Mouse (Mus musculus) midbrain, embryonic 14.5 days (tissue): Measurements from ENCODE around the gene Gm49027. TPM values are rescaled to one million over a fixed set of nuclear protein-coding genes. Genes with fewer than 3 reads are reported as not detected.
"Not testable (repeated sequence)": the region's sequence is repeated elsewhere in the genome, so short reads cannot be mapped to it uniquely, and the experiment has no call there.

Experiments
- ATAC-seq: fragments of 200-750 bp; cut with Nextera tagmentation; 2 replicates; pipeline ENCODE4 v1.8.0; 2017; ENCODE audit warnings: moderate number of reproducible peaks, moderate library complexity; ENCODE audit not compliant: low FRiP score, low TSS enrichment
- DNase-seq: peaks from one replicate; pipeline ENCODE4 v3.0.0-alpha.2; 2015
- H3K27ac ChIP-seq: fragments of 300-500 bp; sonication (generic); replicated peaks from 2 replicates; pipeline ENCODE4 v1.5.1; 2014; ENCODE audit warnings: mild to moderate bottlenecking, low read depth, low read length, moderate library complexity
- H3K27me3 ChIP-seq: fragments of 300-500 bp; sonication (generic); 2 replicates; pipeline ENCODE4 v1.6.1; 2014; ENCODE audit warnings: low read length, control low read depth, mixed read lengths; ENCODE audit not compliant: control insufficient read depth, insufficient read depth
- H3K36me3 ChIP-seq: fragments of 300-500 bp; sonication (generic); 2 replicates; pipeline ENCODE4 v1.6.1; 2014; ENCODE audit warnings: low read length, control low read depth; ENCODE audit not compliant: control insufficient read depth, insufficient read depth
- H3K4me1 ChIP-seq: fragments of 300-500 bp; sonication (generic); 2 replicates; pipeline ENCODE4 v1.6.1; 2014; ENCODE audit warnings: mild to moderate bottlenecking, antibody characterized with exemption, low read length, control low read depth; ENCODE audit not compliant: control insufficient read depth, insufficient read depth
- H3K4me2 ChIP-seq: fragments of 300-500 bp; sonication (generic); 2 replicates; pipeline ENCODE4 v1.6.1; 2014; ENCODE audit warnings: mild to moderate bottlenecking, low read length, moderate library complexity
- H3K4me3 ChIP-seq: fragments of 300-500 bp; sonication (generic); replicated peaks from 2 replicates; pipeline ENCODE4 v1.5.1; 2014; ENCODE audit warnings: low read depth, low read length
- H3K9ac ChIP-seq: fragments of 300-500 bp; sonication (generic); replicated peaks from 2 replicates; pipeline ENCODE4 v1.6.1; 2014; ENCODE audit warnings: mild to moderate bottlenecking, low read length, moderate library complexity
- H3K9me3 ChIP-seq: fragments of 300-500 bp; sonication (generic); 2 replicates; pipeline ENCODE4 v1.6.1; 2016; ENCODE audit warnings: low read length, control low read depth, mixed read lengths; ENCODE audit not compliant: control insufficient read depth
- WGBS: fragments of 180-500 bp; shearing (Covaris S2); extraction: QIAGEN DNeasy Blood & Tissue Kit; methylation state at CpG from one replicate; pipeline ENCODE4 v1.1.7; 2014; 5-methylcytosine and 5-hydroxymethylcytosine counted together
- polyA plus RNA-seq: library from polyadenylated mRNA; unstranded; fragments of >200 nt; fragmentation: Nextera tagmentation; extraction: Ambion mirVana; gene quantifications from 2 replicates; pipeline ENCODE4 v1.2.1, GENCODE M21; 2014

The Gm49027 gene
- polyA plus RNA-seq, 1 experiment from 2014 or later, result 1.3 TPM

GRCm38 (mm10) chr5:123511426-123511825 is 13.9 kb downstream of the Gm49027 start:
- H3K9ac ChIP-seq, DNase-seq, H3K4me1 ChIP-seq, H3K9me3 ChIP-seq, H3K27me3 ChIP-seq, H3K4me2 ChIP-seq, H3K4me3 ChIP-seq, ATAC-seq, H3K27ac ChIP-seq: not testable (repeated sequence)
- peaks cover 48% of the 10 kb centered on the region for H3K36me3 ChIP-seq
- 76% methylated on average over 3 of the region's 3 CpGs for WGBS

GRCm38 (mm10) chr5:123510160-123510559 is 15.1 kb downstream of the Gm49027 start, which contains the start of gene B3gnt4:
TSS of gene B3gnt4 (plus strand) at chr5:123510460.
- Histone ChIP-seq H3K4me1 (0 out of 2 replicates have a peak, but pooled peaks cover 3% of the 10 kb centered on the region), H3K4me2 (peak within 1 kb of the TSS; percentile 73), H3K27ac (no peak within 1 kb of the TSS), H3K36me3 (peaks cover 38% of the 10 kb centered on the region), H3K4me3 (no peak within 1 kb of the TSS), H3K27me3 (no peaks in the 10 kb centered on the region), H3K9ac (no peak within 1 kb of the TSS), H3K9me3 (no peaks in the 10 kb centered on the region)
- DNase-seq (no peak), ATAC-seq (no peak)
- WGBS, result 92% methylated on average over 5 of the region's 5 CpGs

- Histone ChIP-seq H3K9ac (peak overlapping the region; percentile 65), H3K27ac (no peak overlapping the region), H3K27me3 (no peaks in the 10 kb centered on the region), H3K9me3 (no peaks in the 10 kb centered on the region), H3K4me3 (peak overlapping the region; percentile 61), H3K4me1 (0 out of 2 replicates have a peak, but pooled peaks cover 3% of the 10 kb centered on the region), H3K4me2 (peak overlapping the region; percentile 73), H3K36me3 (peaks cover 26% of the 10 kb centered on the region)
- WGBS, result 6% methylated on average over 12 of the region's 12 CpGs
- DNase-seq (peak; percentile 52), ATAC-seq (no peak)
Observed at GRCm38 (mm10) chr5:123508921-123509320, 16.4 kb downstream of the Gm49027 start.

GRCm38 (mm10) chr5:123507936-123508723 is 17.2 kb downstream of the Gm49027 start:
- Histone ChIP-seq H3K9ac (peak overlapping the region; percentile 65), H3K4me2 (peak overlapping the region; percentile 73), H3K4me1 (0 out of 2 replicates have a peak, but pooled peaks cover 3% of the 10 kb centered on the region), H3K4me3 (peak overlapping the region; percentile 61), H3K9me3 (no peaks in the 10 kb centered on the region), H3K27ac (0 out of 2 replicates have a peak overlapping the region, but pooled peaks have one; percentile 26), H3K27me3 (no peaks in the 10 kb centered on the region), H3K36me3 (peaks cover 21% of the 10 kb centered on the region)
- peak; percentile 90 for ATAC-seq
- DNase-seq, result peak; percentile 95
- under 1% methylated on average over 59 of the region's 59 CpGs for WGBS

- 0 out of 2 replicates have a peak, but pooled peaks cover 4% of the 10 kb centered on the region for H3K4me1 ChIP-seq
- ATAC-seq (no peak), DNase-seq (no peak)
- no peak overlapping the region for H3K4me2 ChIP-seq
- H3K9ac ChIP-seq, result no peak overlapping the region
- no peak overlapping the region for H3K4me3 ChIP-seq
- no peak overlapping the region for H3K27ac ChIP-seq
- no peaks in the 10 kb centered on the region for H3K36me3 ChIP-seq
- no peaks in the 10 kb centered on the region for H3K27me3 ChIP-seq
- H3K9me3 ChIP-seq, result no peaks in the 10 kb centered on the region
- WGBS, result 87% methylated on average over 4 of the region's 4 CpGs
Observed at GRCm38 (mm10) chr5:123501973-123502372, 23.3 kb downstream of the Gm49027 start.

- Histone ChIP-seq H3K36me3 (no peaks in the 10 kb centered on the region), H3K27ac (no peak overlapping the region), H3K4me3 (no peak overlapping the region), H3K9ac (no peak overlapping the region), H3K27me3 (no peaks in the 10 kb centered on the region), H3K4me2 (no peak overlapping the region), H3K9me3 (no peaks in the 10 kb centered on the region), H3K4me1 (0 out of 2 replicates have a peak, but pooled peaks cover 4% of the 10 kb centered on the region)
- DNase-seq (peak; percentile 60), ATAC-seq (no peak)
- 47% methylated on average over 4 of the region's 4 CpGs for WGBS
Observed at GRCm38 (mm10) chr5:123499717-123500116, 25.6 kb downstream of the Gm49027 start.

GRCm38 (mm10) chr5:123489935-123490334 is 35.4 kb downstream of the Gm49027 start:
- H3K27ac ChIP-seq, result no peak overlapping the region
- H3K36me3 ChIP-seq, result no peaks in the 10 kb centered on the region
- WGBS, result 69% methylated on average over 9 of the region's 9 CpGs
- H3K9ac ChIP-seq, result no peak overlapping the region
- H3K27me3 ChIP-seq, result no peaks in the 10 kb centered on the region
- H3K4me1 ChIP-seq, result peaks cover 6% of the 10 kb centered on the region; the same call in 1 of the 2 replicates
- no peak overlapping the region for H3K4me3 ChIP-seq
- ATAC-seq (no peak), DNase-seq (no peak)
- no peaks in the 10 kb centered on the region for H3K9me3 ChIP-seq
- H3K4me2 ChIP-seq, result no peak overlapping the region

- Histone ChIP-seq H3K9ac (no peak within 1 kb of the TSS), H3K36me3 (no peaks in the 10 kb centered on the region), H3K27me3 (no peaks in the 10 kb centered on the region), H3K27ac (no peak within 1 kb of the TSS), H3K9me3 (no peaks in the 10 kb centered on the region), H3K4me3 (0 out of 2 replicates have a peak within 1 kb of the TSS, but pooled peaks have one; percentile 10), H3K4me1 (peaks cover 6% of the 10 kb centered on the region; the same call in 1 of the 2 replicates), H3K4me2 (peak within 1 kb of the TSS; percentile 55)
- DNase-seq (peak; percentile 83), ATAC-seq (no peak; the same call in 1 of the 2 replicates)
- 6% methylated on average over 25 of the region's 25 CpGs for whole genome bisulfite sequencing
Observed at GRCm38 (mm10) chr5:123489112-123489785, 36.0 kb downstream of the Gm49027 start, which contains the start of the genes Lrrc43 and Il31. TSS of gene Lrrc43 (plus strand) at chr5:123489305. TSS of gene Il31 (minus strand) at chr5:123489489.
